Mouse (Mus musculus) E14TG2a.4 (cell line): Measurements from ENCODE around the gene Apof.

Experiments used
- CTCF ChIP-seq: conservative IDR thresholded peaks from 2 replicates; pipeline ENCODE4 v1.5.1; 2014; ENCODE audit warnings: low read length
- NANOG ChIP-seq: IDR thresholded peaks from 2 replicates; pipeline ENCODE4 v1.6.1; 2014; ENCODE audit warnings: borderline replicate concordance, low read length, mixed read lengths

DNA sequence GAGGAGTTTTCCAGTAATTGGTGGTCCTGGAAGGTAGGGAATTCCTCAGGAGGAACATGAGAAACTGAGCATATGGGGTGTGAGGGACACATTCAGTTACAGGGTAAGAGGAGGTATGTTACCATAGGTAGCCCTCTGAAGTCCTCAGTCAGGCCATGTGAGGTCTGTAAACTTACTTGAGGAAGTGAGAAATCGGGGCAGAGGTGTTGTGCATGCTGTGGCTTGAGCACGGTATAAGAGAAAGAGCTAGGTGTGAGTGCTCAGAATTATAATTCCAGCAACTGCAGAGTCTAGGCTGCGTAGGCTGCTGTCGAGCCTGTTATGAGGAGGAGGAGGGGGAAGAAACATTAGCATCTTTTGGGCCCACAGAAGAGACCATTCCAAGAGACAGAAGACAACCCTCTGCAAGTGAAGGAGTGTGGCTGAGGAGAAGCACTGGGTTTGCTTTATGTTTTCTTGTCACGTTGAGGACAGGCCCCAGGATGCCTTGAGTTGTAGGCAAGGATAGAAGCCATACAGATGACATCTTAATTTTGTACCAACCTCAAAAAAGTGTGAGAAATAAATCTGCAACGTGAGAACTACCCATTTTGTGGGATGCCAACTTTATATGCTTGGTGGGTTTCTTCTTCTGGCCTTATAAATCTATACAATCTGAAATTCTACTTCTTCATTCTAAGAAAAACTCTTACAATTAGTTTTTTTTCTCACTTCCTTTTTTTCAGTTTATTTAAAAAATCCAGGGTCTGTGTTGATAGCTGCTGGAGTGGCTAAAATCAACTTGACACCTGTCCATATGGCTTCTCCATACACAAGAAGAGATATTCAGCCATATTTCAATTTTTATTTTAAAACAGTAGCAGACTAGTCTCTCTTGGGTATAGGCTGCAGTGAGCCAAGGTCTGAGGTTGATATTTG lies 4.8 kb upstream of the Apof start:
- TF ChIP-seq CTCF (no peak), NANOG (no peak)
